Mouse (Mus musculus) telencephalon, adult 2 months (tissue): ENCODE measurements around the gene Ddx31.

Experiments used
- DNase-seq: peaks from one replicate; pipeline ENCODE4 v3.0.0-alpha.2; 2011; ENCODE audit warnings: low read depth, low spot score

Gene Ddx31

GRCm38 (mm10) chr2:28912039-28912700 is 72.0 kb downstream of the Ddx31 start:
- no peak for DNase-seq

- no peak for DNase-seq
Measured at GRCm38 (mm10) chr2:28912961-28913360, 72.8 kb downstream of the Ddx31 start.

- DNase-seq = no peak
Measured at GRCm38 (mm10) chr2:28914121-28914520, 73.9 kb downstream of the Ddx31 start.

- no peak for DNase-seq
Measured at GRCm38 (mm10) chr2:28915104-28915738, 75.0 kb downstream of the Ddx31 start.

GRCm38 (mm10) chr2:28915768-28916512 is 75.7 kb downstream of the Ddx31 start:
- DNase-seq = no peak

- DNase-seq = no peak
Measured at GRCm38 (mm10) chr2:28916513-28916865, 76.3 kb downstream of the Ddx31 start, which contains the start of gene Barhl1. Barhl1 (minus strand) TSS chr2:28916668.

- no peak for DNase-seq
Measured at GRCm38 (mm10) chr2:28917156-28917517, 76.9 kb downstream of the Ddx31 start.

GRCm38 (mm10) chr2:28917518-28918361 is 77.5 kb downstream of the Ddx31 start:
- DNase-seq = no peak

- DNase-seq = no peak
Measured at GRCm38 (mm10) chr2:28919001-28919400, 78.8 kb downstream of the Ddx31 start.

GRCm38 (mm10) chr2:28923912-28924311 is 83.7 kb downstream of the Ddx31 start:
- peak; percentile 6 for DNase-seq

GRCm38 (mm10) chr2:28930571-28930970 is 90.4 kb downstream of the Ddx31 start:
- no peak for DNase-seq

- DNase-seq = no peak
Measured at GRCm38 (mm10) chr2:28938997-28939396, 98.8 kb downstream of the Ddx31 start.

- no peak for DNase-seq
Measured at GRCm38 (mm10) chr2:28943666-28944516, 103.7 kb downstream of the Ddx31 start.

GRCm38 (mm10) chr2:28945388-28945787 is 105.2 kb downstream of the Ddx31 start:
- no peak for DNase-seq

- no peak for DNase-seq
Measured at GRCm38 (mm10) chr2:28946312-28946711, 106.1 kb downstream of the Ddx31 start.

GRCm38 (mm10) chr2:28952981-28953380 is 112.8 kb downstream of the Ddx31 start:
- no peak for DNase-seq

- no peak for DNase-seq
Measured at GRCm38 (mm10) chr2:28954595-28954994, 114.4 kb downstream of the Ddx31 start.
